12 mouse cellular contexts compared by ENCODE assay signal in the genomic region with DNA sequence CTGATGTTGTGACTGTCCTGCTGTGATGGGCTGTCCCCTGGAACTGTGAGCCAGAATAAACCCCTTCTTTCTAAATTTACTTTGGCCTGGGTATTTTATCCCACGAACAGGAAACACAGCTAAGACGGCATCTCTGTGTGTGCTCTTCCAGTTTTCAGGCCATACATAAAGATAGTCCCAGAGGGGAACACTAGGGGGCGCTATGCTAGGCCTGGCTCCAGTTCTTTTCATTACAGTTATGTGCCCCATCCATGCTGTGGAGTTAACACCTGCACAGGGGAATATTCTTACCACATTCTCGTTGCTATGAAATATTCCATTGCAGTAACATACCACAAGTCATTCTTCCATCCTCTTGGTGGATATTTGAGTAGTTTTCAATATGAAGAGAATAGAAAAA.
DNase-seq lines count a peak whose midpoint lies in the region; ATAC-seq and TF ChIP-seq lines count a peak whose summit lies in the region.
"Had no signal": no experiment of that assay in that cellular context is flagged by ENCODE, and none has a peak within 500 bp of the region (broad histone marks: within the 10 kb centered on the region; RNA-seq: fewer than 3 reads in every experiment).

No protein-coding gene starts in this region.

- H3K4me2 ChIP-seq in liver, embryonic 12.5 days, result no peak overlapping the region
- H3K4me2 ChIP-seq: hindbrain, embryonic 13.5 days had no signal

- 31% methylated on average over 4 of the region's 4 CpGs for WGBS in liver, embryonic 12.5 days (ENCODE audit: insufficient replicate concordance)

- no peak for TF ChIP-seq EP300 in ES-Bruce4 (IDR thresholded peaks at IDR 0.05; ENCODE audit: insufficient read depth, low read depth, low read length)

- H3K4me3 ChIP-seq in liver, embryonic 12.5 days, result no peak overlapping the region
- no peak overlapping the region for H3K4me3 ChIP-seq in ES-Bruce4 (ENCODE audit: low read depth, low read length)
- no peak overlapping the region for H3K4me3 ChIP-seq in cortical plate, adult 2 months (ENCODE audit: insufficient read depth, low read length)
- H3K4me3 ChIP-seq: hindbrain, embryonic 13.5 days had no signal

- no peaks in the 10 kb centered on the region for H3K36me3 ChIP-seq in liver, embryonic 12.5 days
- no peaks in the 10 kb centered on the region for H3K36me3 ChIP-seq in ES-Bruce4 (ENCODE audit: control insufficient read depth, insufficient read depth, low read length, poor library complexity, severe bottlenecking)
- H3K36me3 ChIP-seq: hindbrain, embryonic 13.5 days had no signal

- no peak overlapping the region for H3K27ac ChIP-seq in liver, embryonic 12.5 days
- no peak overlapping the region for H3K27ac ChIP-seq in ES-Bruce4 (ENCODE audit: insufficient read depth, low read length)
- H3K27ac ChIP-seq in cortical plate, adult 2 months (ENCODE audit: insufficient read depth, low read length), result no peak overlapping the region
- H3K27ac ChIP-seq: hindbrain, embryonic 13.5 days; macrophage had no signal

- peak; percentile 23 for DNase-seq in liver
- peak; percentile 20 to 32 for DNase-seq in B cell, adult 2 months
- DNase-seq in embryo, embryonic 11 days, result no peak
- no peak for DNase-seq in layer of hippocampus, adult 11-12 months (ENCODE audit: low spot score)
- DNase-seq: heart, adult 11 months; kidney, postnatal 14 days had no signal

- H3K9ac ChIP-seq in liver, embryonic 12.5 days, result no peak overlapping the region
- no peak overlapping the region for H3K9ac ChIP-seq in ES-Bruce4 (ENCODE audit: low read depth, poor library complexity, severe bottlenecking)
- H3K9ac ChIP-seq: hindbrain, embryonic 13.5 days had no signal

- no peaks in the 10 kb centered on the region for H3K27me3 ChIP-seq in liver, embryonic 12.5 days (replicated peaks)
- no peaks in the 10 kb centered on the region for H3K27me3 ChIP-seq in ES-Bruce4 (ENCODE audit: control insufficient read depth, insufficient read depth, low read length, poor library complexity, severe bottlenecking)
- H3K27me3 ChIP-seq: hindbrain, embryonic 13.5 days had no signal

- no peaks in the 10 kb centered on the region for H3K4me1 ChIP-seq in liver, embryonic 12.5 days
- H3K4me1 ChIP-seq in ES-Bruce4 (ENCODE audit: control insufficient read depth, insufficient read depth, low read length), result no peaks in the 10 kb centered on the region
- 0 out of 2 replicates have a peak, but pooled peaks cover 3% of the 10 kb centered on the region for H3K4me1 ChIP-seq in cortical plate, adult 2 months (ENCODE audit: control insufficient read depth, insufficient read depth, low read length)
- H3K4me1 ChIP-seq: hindbrain, embryonic 13.5 days had no signal

- no peaks in the 10 kb centered on the region for H3K9me3 ChIP-seq in liver, embryonic 12.5 days (replicated peaks)
- no peaks in the 10 kb centered on the region for H3K9me3 ChIP-seq in ES-Bruce4 (replicated peaks; ENCODE audit: control insufficient read depth, insufficient read depth, low read length, poor library complexity, severe bottlenecking)
- H3K9me3 ChIP-seq: hindbrain, embryonic 13.5 days had no signal

- ATAC-seq in liver, embryonic 12.5 days, result no peak
- ATAC-seq: forebrain, embryonic 14.5 days had no signal

- TF ChIP-seq CTCF in ES-Bruce4 (IDR thresholded peaks at IDR 0.05; ENCODE audit: low read depth, low read length), result peak; percentile 45
- peak; percentile 25; the same call in 1 of the 2 replicates for TF ChIP-seq CTCF in cortical plate, adult 2 months (IDR thresholded peaks at IDR 0.05; ENCODE audit: extremely low read depth, insufficient read depth, low read length)

- TF ChIP-seq POLR2A in ES-Bruce4 (IDR thresholded peaks at IDR 0.05; ENCODE audit: insufficient read depth, low read length), result no peak
- TF ChIP-seq POLR2A in cortical plate, adult 2 months (IDR thresholded peaks at IDR 0.05; ENCODE audit: extremely low read depth, insufficient read depth, low read length), result no peak

Comparison
In these comparisons a context has a peak if more than half of its experiments do, and no peak if none do; other contexts are left out.
1. DNase-seq: peak in liver (single experiment) and B cell, adult 2 months (2 of 2); none in embryo, embryonic 11 days (single experiment) and layer of hippocampus, adult 11-12 months (single experiment).